Mouse (Mus musculus) ovary, adult 10 weeks (tissue): ENCODE data around the gene Nlrp4a. TPM values are rescaled to one million over a fixed set of nuclear protein-coding genes. Genes with fewer than 3 reads are reported as not detected.

Source experiments
- polyA plus RNA-seq: library from polyadenylated mRNA; stranded (reverse); fragments of 350-450 nt; fragmentation: Illumina TruSeq; extraction: RNeasy Lipid Tissue Mini Kit (QIAGEN cat#74804); gene quantifications from one replicate; pipeline ENCODE4 v1.2.3, GENCODE M21; 2014

Gene Nlrp4a
- 37.6 TPM for polyA plus RNA-seq

GRCm38 (mm10) chr7:26434813-26435212 lies at the start of gene Nlrp4a:
Gene Nlrp4a, plus strand, starts transcription at chr7:26435113.

GRCm38 (mm10) chr7:26403600-26403999 lies 31.3 kb upstream of the Nlrp4a start, which contains the start of gene Nlrp9c:
Gene Nlrp9c, minus strand, starts transcription at chr7:26403700.

Other genes starting within 250 kb of the Nlrp4a start
- not detected for gene Vmn1r184, start 174.8 kb upstream of the Nlrp4a start, polyA plus RNA-seq
- gene Cyp2a4, start 127.9 kb upstream of the Nlrp4a start, polyA plus RNA-seq = not detected
- 26.9 TPM for gene Nlrp9c, start 31.4 kb upstream of the Nlrp4a start, polyA plus RNA-seq
- 30.8 TPM for gene Nlrp9a, start 99.9 kb downstream of the Nlrp4a start, polyA plus RNA-seq
- gene Vmn1r185, start 183.4 kb downstream of the Nlrp4a start, polyA plus RNA-seq = not detected